Mouse (Mus musculus) layer of hippocampus, adult 9-10 months (tissue): ENCODE results near the gene Snx30.

ENCODE experiments used
- DNase-seq: peaks from one replicate; pipeline ENCODE4 v3.0.0; 2022; ENCODE audit warnings: low spot score

Gene Snx30

GRCm38 (mm10) chr4:59794116-59794515, 11.5 kb upstream of the Snx30 start:
- no peak for DNase-seq

DNA sequence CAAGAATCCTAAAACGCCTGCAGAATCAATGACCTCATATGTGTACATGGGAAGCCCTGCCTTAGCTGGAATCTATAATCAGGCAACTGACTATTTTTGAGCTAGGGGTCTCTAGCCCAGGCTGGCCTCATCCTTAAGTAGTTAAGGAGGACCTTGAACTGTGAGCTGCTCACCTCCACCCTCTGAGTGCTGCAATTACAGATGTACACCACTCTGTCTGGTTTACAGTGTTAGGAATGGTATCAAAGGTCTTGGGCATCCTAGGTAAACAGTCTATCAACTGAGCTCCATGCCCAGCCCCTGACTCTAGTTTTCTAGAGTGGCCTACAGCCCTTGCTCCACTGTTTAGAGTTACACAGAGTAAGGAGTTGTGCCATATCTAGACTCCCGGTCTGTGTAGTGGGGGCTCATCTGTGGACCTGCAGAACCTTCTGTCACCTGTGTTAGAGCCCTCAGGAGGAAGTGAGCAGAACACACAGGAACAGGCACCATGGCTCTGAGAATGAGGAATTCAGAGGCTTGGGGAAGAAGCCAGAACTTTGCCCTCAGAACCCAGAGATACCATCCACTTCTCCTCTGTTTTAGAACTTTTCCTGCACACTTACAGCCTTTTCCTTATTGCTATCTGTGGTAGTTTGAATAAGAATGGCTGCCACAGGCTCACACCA, 9.7 kb upstream of the Snx30 start:
- DNase-seq = no peak

DNA sequence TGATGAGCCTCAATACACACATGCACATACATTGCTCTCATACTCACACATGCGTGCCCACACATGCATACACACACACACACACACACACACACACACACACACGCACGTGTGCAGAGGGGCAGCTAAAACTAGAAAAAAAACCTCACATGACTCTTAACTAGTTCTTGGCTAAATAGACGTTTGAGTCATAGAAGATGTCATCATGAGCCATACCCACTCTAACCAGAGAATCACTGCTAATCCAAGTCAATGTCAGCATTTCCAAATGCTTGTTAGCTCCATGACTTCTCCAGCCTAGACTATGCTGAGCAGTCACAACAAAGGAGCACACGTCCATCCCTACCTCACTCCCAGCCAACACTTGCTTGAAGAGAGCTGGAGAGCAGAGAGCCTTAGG, 5.5 kb upstream of the Snx30 start:
- no peak for DNase-seq

DNA sequence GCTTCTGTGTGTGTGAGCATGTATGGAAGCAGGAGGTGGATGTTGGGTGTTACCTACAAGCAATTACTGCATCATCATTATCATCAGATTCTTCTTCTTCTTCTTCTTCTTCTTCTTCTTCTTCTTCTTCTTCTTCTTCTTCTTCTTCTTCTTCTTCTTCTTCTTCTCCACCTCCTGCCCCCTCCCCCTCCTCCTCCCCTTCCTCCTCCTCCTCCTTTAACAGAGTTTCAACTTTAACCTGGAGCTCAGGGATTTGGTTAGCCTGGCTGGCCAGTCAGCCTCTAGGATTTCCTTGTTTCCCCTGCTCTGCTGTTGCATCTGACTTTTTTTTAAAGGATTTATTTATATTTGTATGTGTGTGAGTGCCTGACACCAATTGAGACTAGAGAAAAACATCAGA, 4.2 kb upstream of the Snx30 start, which contains the start of gene Inip:
Inip (minus strand) TSS at position 101 of the 400 bp plus-strand sequence.
- no peak for DNase-seq

GRCm38 (mm10) chr4:59802107-59802506, 3.5 kb upstream of the Snx30 start:
- no peak for DNase-seq

- DNase-seq = no peak
Observed at GRCm38 (mm10) chr4:59802792-59803191, 2.8 kb upstream of the Snx30 start.

DNA sequence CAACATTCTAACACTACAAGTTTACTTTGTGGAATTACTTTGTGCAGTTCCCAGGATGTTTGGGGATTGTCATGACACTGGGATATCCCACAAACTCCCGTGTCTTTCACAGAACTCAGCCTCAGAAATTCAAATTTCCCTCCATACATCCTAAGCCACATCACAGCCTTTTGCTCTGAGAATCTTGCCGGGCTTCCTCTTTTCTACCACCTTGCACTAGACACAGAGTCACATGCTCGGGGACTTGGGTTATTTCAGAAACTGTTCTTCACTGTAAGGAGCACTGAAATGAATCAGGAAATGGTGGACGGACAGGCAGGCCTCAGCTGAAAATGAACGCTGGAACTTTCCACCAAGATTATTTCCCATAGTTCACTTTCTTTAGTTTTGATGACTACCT, 2.3 kb upstream of the Snx30 start:
- no peak for DNase-seq

GRCm38 (mm10) chr4:59804754-59805153, 886 bp upstream of the Snx30 start:
- DNase-seq = no peak

- DNase-seq = no peak
Observed at GRCm38 (mm10) chr4:59805968-59806878, 583 bp downstream of the Snx30 start.

GRCm38 (mm10) chr4:59806879-59807195, 1.2 kb downstream of the Snx30 start:
- no peak for DNase-seq

GRCm38 (mm10) chr4:59807521-59807920, 1.9 kb downstream of the Snx30 start:
- no peak for DNase-seq

GRCm38 (mm10) chr4:59808396-59808795, 2.8 kb downstream of the Snx30 start:
- no peak for DNase-seq

DNA sequence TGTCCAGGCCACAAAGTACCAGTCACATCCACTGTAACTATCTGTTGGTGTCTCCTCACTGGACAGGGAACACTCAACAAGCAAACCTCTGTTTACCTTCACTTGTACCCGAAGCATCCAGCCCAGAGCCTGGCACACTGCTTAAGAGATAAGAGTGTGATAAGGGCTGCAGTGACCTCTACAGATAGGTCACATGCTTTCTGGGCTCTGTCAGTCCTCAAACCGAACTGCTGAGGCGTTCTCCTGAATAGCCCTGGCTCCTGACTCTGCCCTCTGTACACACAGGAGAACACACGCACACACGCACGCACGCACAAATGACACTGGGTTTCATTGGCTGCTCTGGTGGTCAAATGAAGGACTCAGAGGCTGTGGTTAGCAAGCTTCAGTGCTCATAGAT, 8.5 kb downstream of the Snx30 start:
- DNase-seq = no peak

DNA sequence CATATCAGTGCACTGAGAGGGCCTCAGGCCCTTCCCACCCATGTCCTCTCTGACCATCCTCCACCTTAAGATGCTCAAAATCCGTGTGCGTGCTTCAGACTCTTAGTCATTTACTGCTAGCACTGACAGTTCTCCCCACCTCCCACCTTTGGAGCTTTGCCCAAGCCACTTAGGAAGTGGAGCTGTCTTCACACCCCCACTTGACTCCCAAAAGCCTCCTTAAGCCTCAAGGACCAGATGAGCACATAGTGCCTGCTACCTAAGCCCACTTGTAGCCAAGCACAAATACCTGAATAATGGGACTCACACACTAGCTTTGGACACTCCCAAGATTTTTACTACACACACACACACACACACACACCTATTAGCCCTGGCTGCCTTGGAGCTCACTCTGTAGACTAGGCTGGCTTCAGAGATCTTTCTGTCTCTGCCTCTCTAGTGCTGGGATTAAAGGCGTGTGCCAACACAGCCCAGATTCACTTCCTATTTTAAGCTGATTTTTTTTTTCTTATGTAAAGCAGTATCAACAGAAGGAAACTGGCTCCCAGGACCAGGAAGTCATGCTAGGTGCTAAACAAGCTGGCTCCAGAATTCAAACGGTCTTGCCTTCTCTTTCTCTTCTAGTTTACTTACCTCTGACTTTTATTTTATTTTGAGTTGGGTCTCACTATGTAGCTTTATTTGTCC, 9.6 kb downstream of the Snx30 start:
- DNase-seq = no peak

GRCm38 (mm10) chr4:59816016-59816415, 10.4 kb downstream of the Snx30 start:
- DNase-seq = no peak

DNA sequence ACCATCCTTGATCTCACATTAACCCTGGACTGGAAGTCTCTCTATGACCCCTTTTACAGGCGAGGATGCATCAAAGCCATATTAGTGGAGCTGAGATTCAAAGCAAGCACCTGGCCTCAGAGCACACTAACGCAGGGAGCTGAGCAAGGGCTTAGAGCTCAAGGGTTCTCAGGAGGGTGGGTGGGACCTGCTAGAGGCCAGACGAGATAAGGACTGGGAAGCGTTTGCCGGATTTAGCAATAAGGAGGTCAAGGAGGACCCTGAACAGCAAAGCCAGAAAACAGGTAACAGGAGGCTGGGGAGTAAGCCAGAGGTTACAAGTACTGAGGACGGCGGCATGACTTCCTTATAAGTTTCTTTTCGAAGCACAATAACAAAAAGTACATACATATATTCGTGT, 10.8 kb downstream of the Snx30 start:
- no peak for DNase-seq

DNA sequence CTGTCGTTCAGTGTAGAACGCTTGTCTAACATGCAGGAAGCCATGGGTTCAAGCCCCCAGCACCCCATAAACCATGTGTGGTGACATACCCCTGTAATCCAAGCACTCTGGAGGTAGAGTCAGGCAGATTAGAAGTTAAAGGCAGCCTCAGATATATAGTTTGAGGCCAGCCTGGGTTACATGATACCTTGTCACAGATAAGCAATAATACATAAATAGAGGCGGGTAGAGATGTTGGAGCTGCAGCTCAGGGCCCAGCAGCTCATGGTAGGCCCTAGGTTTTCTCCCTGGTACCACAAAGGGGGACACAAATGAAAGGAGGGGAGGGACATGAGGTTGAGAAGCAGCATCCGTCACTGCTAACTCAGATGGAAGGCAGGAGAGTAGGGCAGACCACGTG, 12.2 kb downstream of the Snx30 start:
- DNase-seq = no peak

DNA sequence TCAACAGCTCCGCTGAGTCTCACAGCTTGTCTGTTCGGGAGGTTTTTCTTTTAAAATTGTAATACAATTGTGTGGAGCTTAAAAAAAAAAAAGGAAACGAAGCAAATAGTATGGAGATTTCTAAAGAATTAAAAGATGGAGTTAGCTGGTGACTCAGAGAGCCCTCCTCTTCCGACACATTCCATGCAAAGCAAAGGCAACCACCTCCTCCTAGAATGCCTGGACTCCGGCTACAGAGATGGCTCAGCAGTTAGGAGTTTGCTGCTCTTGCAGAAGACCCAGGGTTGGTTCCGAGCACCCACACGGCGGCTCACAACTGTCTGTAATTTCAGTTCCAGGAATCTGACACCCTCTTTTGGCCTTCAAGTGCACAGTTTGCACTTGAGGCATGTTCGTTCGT, 12.9 kb downstream of the Snx30 start:
- DNase-seq = no peak

DNA sequence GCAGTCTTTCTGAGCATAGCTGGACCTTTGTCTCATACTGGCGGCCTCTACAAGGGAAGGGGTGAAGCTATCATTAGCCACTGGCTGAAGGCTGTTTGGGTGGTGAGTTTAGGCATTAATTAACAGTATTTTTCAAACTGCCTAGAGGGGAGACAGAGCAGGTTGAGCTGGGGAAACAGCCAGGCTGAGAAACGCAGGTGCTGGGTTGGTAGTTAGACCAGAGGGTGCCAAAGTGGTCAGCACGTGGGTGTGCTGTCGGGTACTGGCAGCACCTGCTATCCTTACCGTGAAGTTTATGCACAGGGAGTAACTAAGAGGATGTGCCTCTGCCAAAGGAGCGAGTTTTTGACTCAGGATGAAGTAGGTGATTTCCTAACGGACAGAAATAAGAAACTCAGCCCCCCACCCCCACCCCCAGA, 13.4 kb downstream of the Snx30 start:
- DNase-seq = no peak

DNA sequence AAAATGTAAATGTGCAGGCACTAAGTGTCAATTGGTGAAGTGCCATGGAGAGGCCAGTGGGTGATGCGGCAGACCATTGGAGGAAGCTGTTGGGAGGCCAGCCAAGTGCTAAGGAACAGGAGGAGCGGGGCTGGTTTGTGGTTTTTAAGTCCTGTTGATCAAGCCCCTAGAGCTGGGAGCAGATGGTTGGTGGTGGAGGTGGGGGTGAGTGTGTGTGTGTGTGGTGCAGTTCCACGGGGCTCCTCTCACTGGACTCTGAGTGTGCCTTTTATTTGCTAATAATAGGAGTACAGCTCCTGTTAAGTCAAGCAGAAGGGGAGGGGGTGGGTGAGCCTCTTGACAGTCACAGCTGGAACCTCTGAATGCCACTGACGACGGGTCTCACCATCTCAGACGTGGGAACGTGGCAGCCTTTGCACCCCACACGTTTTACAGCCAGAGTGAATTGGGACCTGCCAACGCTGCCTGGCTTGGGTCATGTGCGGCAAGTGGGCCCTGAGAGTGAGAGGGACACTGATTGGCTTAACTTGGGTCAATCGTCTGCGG, 13.9 kb downstream of the Snx30 start:
- DNase-seq = no peak

DNA sequence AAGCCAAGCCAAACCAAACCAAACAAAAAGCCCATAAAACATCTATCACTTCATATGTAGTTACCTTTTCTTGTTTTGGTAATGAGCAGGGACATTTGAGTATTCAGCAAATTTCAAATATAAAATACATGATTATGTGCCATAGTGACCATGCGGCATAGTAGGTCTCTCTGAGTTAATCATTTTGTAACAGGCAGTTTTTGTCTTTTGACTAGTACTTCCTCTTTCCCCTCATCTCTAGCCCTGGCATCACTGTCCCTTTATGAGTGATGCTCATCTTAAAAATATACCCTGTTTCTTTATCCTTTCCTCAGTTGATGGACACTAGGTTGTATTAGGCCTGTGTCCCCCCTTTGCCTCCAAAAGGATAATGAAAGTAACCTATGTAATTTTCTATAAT, 15.9 kb downstream of the Snx30 start:
- DNase-seq = no peak

DNA sequence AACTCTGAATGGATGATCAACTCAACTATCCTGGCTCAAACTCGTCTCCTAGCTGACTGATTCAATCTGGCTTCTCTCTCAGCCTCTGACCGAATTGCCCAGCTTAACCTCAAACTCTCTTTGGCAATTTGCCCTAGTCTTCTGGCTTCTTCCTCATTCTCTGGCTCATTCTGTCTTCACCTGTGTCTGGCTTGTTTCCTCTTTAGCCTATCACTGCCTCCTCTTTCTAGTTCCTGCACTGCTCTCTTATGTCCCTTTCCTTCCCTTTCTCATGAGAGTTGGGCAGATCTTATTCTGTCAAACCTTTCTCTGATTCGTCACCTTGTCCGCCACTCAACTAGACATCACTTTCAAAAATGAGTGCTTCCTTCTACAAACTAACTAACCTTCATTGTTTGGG, 16.5 kb downstream of the Snx30 start:
- no peak for DNase-seq

GRCm38 (mm10) chr4:59823470-59823869, 17.8 kb downstream of the Snx30 start:
- no peak for DNase-seq
